Mouse (Mus musculus): Measurements from ENCODE around the gene Uxt. TPM values are rescaled to one million over a fixed set of nuclear protein-coding genes. Genes with fewer than 3 reads are reported as not detected.

Gene Uxt
- polyA plus RNA-seq, 1 experiment from 2014 or later = 49.8 TPM

DNA sequence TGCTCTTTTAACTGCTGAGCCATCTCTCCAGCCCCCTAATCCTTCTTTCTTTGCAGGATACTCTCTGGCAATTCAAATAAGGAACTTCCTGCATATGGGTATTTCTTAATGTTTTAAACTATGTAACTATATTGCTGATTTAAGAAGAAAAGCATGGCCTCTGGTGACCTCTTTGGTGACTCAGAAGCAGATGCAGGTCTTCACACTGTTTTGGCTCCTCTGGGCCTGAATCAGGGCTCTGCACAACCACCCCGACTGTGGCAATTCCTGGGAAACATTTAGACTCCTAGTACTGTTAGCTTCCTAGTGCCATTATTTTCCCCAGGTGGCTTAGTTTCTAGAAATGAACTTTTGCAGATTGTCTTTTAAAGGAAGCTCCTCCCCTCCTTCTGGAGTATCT is 38.3 kb downstream of the Uxt start:
- Histone ChIP-seq H3K4me2 (replicated peaks; ENCODE audit: low read depth, low read length) (no peak overlapping the region), H3K27me3 (ENCODE audit: control insufficient read depth, insufficient read depth, low read length) (no peaks in the 10 kb centered on the region), H3K36me3 (ENCODE audit: control insufficient read depth, insufficient read depth, low read length) (no peaks in the 10 kb centered on the region; the same call in 1 of the 2 replicates), H3K27ac (ENCODE audit: low read length) (no peak overlapping the region), H3K4me1 (ENCODE audit: control insufficient read depth, insufficient read depth, low read length) (no peaks in the 10 kb centered on the region), H3K4me3 (ENCODE audit: low read depth, low read length) (no peak overlapping the region), H3K9me3 (ENCODE audit: control insufficient read depth, low read depth, low read length) (no peaks in the 10 kb centered on the region), H3K9ac (replicated peaks; ENCODE audit: low read depth, low read length) (no peak overlapping the region)
- 61% methylated on average over 1 of the region's 1 CpGs for WGBS
- ATAC-seq (ENCODE audit: insufficient number of reproducible peaks, insufficient read depth, low FRiP score, low read depth) = no peak

GRCm38 (mm10) chrX:20921366-20921765 is 40.5 kb downstream of the Uxt start:
- H3K27me3 ChIP-seq (ENCODE audit: control insufficient read depth, insufficient read depth, low read length) = no peaks in the 10 kb centered on the region
- H3K4me3 ChIP-seq (ENCODE audit: low read depth, low read length) = no peak overlapping the region
- H3K9ac ChIP-seq (replicated peaks; ENCODE audit: low read depth, low read length) = no peak overlapping the region
- H3K4me1 ChIP-seq (ENCODE audit: control insufficient read depth, insufficient read depth, low read length) = no peaks in the 10 kb centered on the region
- peak overlapping the region; percentile 72 for H3K4me2 ChIP-seq (replicated peaks; ENCODE audit: low read depth, low read length)
- WGBS = 42% methylated on average over 5 of the region's 5 CpGs
- H3K27ac ChIP-seq (ENCODE audit: low read length) = no peak overlapping the region
- no peaks in the 10 kb centered on the region for H3K9me3 ChIP-seq (ENCODE audit: control insufficient read depth, low read depth, low read length)
- ATAC-seq (ENCODE audit: insufficient number of reproducible peaks, insufficient read depth, low FRiP score, low read depth) = no peak
- no peaks in the 10 kb centered on the region; the same call in 1 of the 2 replicates for H3K36me3 ChIP-seq (ENCODE audit: control insufficient read depth, insufficient read depth, low read length)

GRCm38 (mm10) chrX:20920844-20921364 is 40.9 kb downstream of the Uxt start, which contains the start of gene Syn1:
TSS of gene Syn1 (minus strand) at chrX:20921004.
- Histone ChIP-seq H3K27me3 (ENCODE audit: control insufficient read depth, insufficient read depth, low read length) (no peaks in the 10 kb centered on the region), H3K4me3 (ENCODE audit: low read depth, low read length) (peak within 1 kb of the TSS; percentile 35), H3K4me1 (ENCODE audit: control insufficient read depth, insufficient read depth, low read length) (no peaks in the 10 kb centered on the region), H3K27ac (ENCODE audit: low read length) (no peak within 1 kb of the TSS), H3K9me3 (ENCODE audit: control insufficient read depth, low read depth, low read length) (no peaks in the 10 kb centered on the region), H3K36me3 (ENCODE audit: control insufficient read depth, insufficient read depth, low read length) (no peaks in the 10 kb centered on the region; the same call in 1 of the 2 replicates), H3K9ac (replicated peaks; ENCODE audit: low read depth, low read length) (no peak within 1 kb of the TSS), H3K4me2 (replicated peaks; ENCODE audit: low read depth, low read length) (peak within 1 kb of the TSS; percentile 72)
- WGBS = 9% methylated on average over 25 of the region's 44 CpGs
- peak; percentile 93 for ATAC-seq (ENCODE audit: insufficient number of reproducible peaks, insufficient read depth, low FRiP score, low read depth)

DNA sequence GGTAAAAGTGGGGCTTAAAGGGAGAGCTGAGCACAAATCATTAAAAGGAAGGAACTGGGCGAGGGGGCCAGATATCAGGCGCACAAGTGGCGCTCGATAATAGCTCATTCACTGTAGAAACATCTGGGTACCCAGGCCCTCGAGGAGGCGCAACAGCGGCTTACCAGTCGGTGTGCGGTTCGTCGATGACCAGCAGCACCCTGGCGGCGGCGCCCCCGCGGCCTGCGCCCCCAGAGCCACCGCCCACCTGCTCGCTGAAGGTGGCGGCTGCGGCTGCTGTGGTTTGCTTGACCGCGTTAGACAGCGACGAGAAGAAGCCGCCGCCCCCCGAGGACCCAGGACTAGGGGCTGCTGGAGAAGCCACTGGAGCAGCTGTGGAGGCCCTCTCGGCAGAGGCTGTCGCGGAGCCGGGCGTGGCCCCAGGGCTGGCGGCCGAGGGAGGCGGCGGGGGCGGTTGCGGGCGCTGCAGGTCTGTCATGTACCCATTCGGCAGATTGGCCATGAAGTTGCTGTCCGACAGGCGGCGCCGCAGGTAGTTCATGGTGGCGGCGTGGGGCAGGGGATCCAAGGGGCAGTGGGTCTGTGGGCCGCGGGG is 41.5 kb downstream of the Uxt start:
- Histone ChIP-seq H3K4me3 (ENCODE audit: low read depth, low read length) (peak overlapping the region; percentile 35), H3K4me2 (replicated peaks; ENCODE audit: low read depth, low read length) (peak overlapping the region; percentile 72), H3K27ac (ENCODE audit: low read length) (no peak overlapping the region), H3K27me3 (ENCODE audit: control insufficient read depth, insufficient read depth, low read length) (no peaks in the 10 kb centered on the region), H3K9ac (replicated peaks; ENCODE audit: low read depth, low read length) (no peak overlapping the region), H3K9me3 (ENCODE audit: control insufficient read depth, low read depth, low read length) (no peaks in the 10 kb centered on the region), H3K36me3 (ENCODE audit: control insufficient read depth, insufficient read depth, low read length) (no peaks in the 10 kb centered on the region; the same call in 1 of the 2 replicates), H3K4me1 (ENCODE audit: control insufficient read depth, insufficient read depth, low read length) (no peaks in the 10 kb centered on the region)
- 0 out of 2 replicates have a peak, but pooled peaks have one; percentile 14 for ATAC-seq (ENCODE audit: insufficient number of reproducible peaks, insufficient read depth, low FRiP score, low read depth)
- WGBS = 19% methylated on average over 38 of the region's 49 CpGs

GRCm38 (mm10) chrX:20915075-20915474 is 46.7 kb downstream of the Uxt start:
- H3K4me2 ChIP-seq (replicated peaks; ENCODE audit: low read depth, low read length) = no peak overlapping the region
- H3K36me3 ChIP-seq (ENCODE audit: control insufficient read depth, insufficient read depth, low read length) = no peaks in the 10 kb centered on the region
- no peaks in the 10 kb centered on the region for H3K27me3 ChIP-seq (ENCODE audit: control insufficient read depth, insufficient read depth, low read length)
- ATAC-seq (ENCODE audit: insufficient number of reproducible peaks, insufficient read depth, low FRiP score, low read depth) = no peak
- no peak overlapping the region for H3K27ac ChIP-seq (ENCODE audit: low read length)
- H3K4me3 ChIP-seq (ENCODE audit: low read depth, low read length) = no peak overlapping the region
- H3K9ac ChIP-seq (replicated peaks; ENCODE audit: low read depth, low read length) = no peak overlapping the region
- H3K4me1 ChIP-seq (ENCODE audit: control insufficient read depth, insufficient read depth, low read length) = no peaks in the 10 kb centered on the region
- H3K9me3 ChIP-seq (ENCODE audit: control insufficient read depth, low read depth, low read length) = no peaks in the 10 kb centered on the region

DNA sequence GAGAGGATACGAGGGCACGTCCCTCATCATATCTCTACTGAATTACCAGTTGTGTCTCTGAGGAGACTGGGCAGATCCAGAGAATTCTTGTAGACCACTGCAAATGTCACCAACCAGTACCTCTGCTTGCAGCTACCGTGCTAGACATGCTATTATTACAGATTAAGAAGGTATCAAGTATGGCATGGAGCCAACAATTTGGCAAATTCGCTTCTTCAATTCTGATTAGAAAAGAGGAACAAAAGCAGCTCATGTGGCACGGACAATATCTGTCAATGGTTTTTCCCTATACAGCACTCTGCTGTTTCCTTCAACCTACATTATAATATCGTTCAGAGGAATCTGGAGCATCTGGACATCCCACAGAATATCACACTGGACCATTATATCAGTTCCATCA is 48.1 kb downstream of the Uxt start:
- no peaks in the 10 kb centered on the region for H3K9me3 ChIP-seq (ENCODE audit: control insufficient read depth, low read depth, low read length)
- no peak overlapping the region for H3K4me3 ChIP-seq (ENCODE audit: low read depth, low read length)
- H3K4me1 ChIP-seq (ENCODE audit: control insufficient read depth, insufficient read depth, low read length) = no peaks in the 10 kb centered on the region
- WGBS = 87% methylated on average over 6 of the region's 6 CpGs
- H3K27me3 ChIP-seq (ENCODE audit: control insufficient read depth, insufficient read depth, low read length) = no peaks in the 10 kb centered on the region
- no peak overlapping the region for H3K27ac ChIP-seq (ENCODE audit: low read length)
- H3K9ac ChIP-seq (replicated peaks; ENCODE audit: low read depth, low read length) = no peak overlapping the region
- ATAC-seq (ENCODE audit: insufficient number of reproducible peaks, insufficient read depth, low FRiP score, low read depth) = no peak
- H3K4me2 ChIP-seq (replicated peaks; ENCODE audit: low read depth, low read length) = no peak overlapping the region
- no peaks in the 10 kb centered on the region for H3K36me3 ChIP-seq (ENCODE audit: control insufficient read depth, insufficient read depth, low read length)

- H3K27me3 ChIP-seq (ENCODE audit: control insufficient read depth, insufficient read depth, low read length) = no peaks in the 10 kb centered on the region
- no peaks in the 10 kb centered on the region for H3K36me3 ChIP-seq (ENCODE audit: control insufficient read depth, insufficient read depth, low read length)
- H3K4me1 ChIP-seq (ENCODE audit: control insufficient read depth, insufficient read depth, low read length) = no peaks in the 10 kb centered on the region
- H3K4me2 ChIP-seq (replicated peaks; ENCODE audit: low read depth, low read length) = no peak overlapping the region
- no peak overlapping the region for H3K4me3 ChIP-seq (ENCODE audit: low read depth, low read length)
- no peak for ATAC-seq (ENCODE audit: insufficient number of reproducible peaks, insufficient read depth, low FRiP score, low read depth)
- H3K27ac ChIP-seq (ENCODE audit: low read length) = no peak overlapping the region
- H3K9me3 ChIP-seq (ENCODE audit: control insufficient read depth, low read depth, low read length) = no peaks in the 10 kb centered on the region
- H3K9ac ChIP-seq (replicated peaks; ENCODE audit: low read depth, low read length) = no peak overlapping the region
- 24% methylated on average over 3 of the region's 3 CpGs for WGBS
Measured at GRCm38 (mm10) chrX:20910074-20910473, 51.7 kb downstream of the Uxt start.

All from stomach, embryonic 14.5 days (tissue).